Mouse (Mus musculus) right cerebral cortex, adult 2 months (tissue): ENCODE measurements around the gene Cdc42ep3.

ENCODE experiments used
- DNase-seq, 2 experiments: peaks; one replicate each; pipeline ENCODE4 v3.0.0; 2021 to 2022; ENCODE audit warnings: low spot score in 2 of 2

Cdc42ep3 gene

GRCm38 (mm10) chr17:79345001-79345709 is 9.7 kb downstream of the Cdc42ep3 start:
- DNase-seq: no peak

DNA sequence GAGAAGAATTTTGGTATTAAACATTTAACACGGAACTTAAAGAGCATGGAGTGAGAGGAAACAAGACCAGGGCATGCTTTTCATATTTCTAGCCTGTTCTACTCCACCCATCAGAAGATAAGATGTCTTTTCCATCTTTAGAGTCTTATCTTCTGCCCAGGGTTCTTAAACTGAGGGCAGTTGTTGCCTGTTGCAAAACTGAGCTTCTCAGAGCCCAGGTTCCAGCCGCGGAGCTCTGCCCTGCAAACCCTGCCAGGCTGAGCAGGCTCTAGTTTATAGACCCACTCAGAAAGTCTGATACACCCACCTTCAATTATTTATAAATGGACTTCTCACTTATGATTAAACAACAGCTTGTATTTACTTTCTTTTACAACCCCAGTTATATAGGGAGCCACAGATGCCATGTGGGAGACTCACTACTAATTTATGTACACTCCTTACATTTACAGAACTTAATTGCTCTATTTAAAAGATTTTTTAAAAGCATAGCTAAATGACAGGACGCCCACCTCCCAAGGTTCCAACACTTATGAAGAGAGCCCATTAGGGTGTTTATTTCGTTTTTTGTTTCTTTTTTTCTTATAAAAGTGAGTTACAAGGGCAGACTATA is 11.5 kb downstream of the Cdc42ep3 start:
- DNase-seq: no peak

- DNase-seq: no peak
Observed at GRCm38 (mm10) chr17:79342639-79343333, 12.1 kb downstream of the Cdc42ep3 start.

DNA sequence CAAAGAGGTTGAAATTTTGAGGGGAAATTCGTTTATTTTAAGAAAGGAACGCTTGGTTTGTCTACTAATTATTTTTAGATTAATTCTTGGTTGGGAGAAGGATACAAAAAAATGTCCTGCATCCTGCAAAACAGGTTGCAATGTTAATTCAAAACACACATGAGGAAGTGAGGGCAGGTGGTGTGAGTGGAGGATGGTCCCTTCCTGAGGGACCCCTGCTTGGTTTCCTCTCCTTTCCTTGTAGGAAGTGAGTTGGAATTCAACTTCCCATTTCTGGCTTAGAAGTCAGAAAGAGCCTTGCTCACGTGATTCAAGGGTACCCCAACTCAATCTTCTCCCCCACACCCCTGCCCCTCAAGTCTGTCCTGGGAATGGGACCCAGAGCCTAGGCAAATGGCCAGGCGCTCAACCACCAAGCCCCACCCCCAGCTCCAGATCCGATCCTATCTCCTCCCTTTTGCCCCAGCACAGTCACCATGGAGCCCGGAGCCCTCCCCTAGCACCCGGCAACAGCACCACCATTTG is 12.9 kb downstream of the Cdc42ep3 start:
- no peak for DNase-seq

GRCm38 (mm10) chr17:79337494-79337893 is 17.4 kb downstream of the Cdc42ep3 start:
- no peak for DNase-seq

DNA sequence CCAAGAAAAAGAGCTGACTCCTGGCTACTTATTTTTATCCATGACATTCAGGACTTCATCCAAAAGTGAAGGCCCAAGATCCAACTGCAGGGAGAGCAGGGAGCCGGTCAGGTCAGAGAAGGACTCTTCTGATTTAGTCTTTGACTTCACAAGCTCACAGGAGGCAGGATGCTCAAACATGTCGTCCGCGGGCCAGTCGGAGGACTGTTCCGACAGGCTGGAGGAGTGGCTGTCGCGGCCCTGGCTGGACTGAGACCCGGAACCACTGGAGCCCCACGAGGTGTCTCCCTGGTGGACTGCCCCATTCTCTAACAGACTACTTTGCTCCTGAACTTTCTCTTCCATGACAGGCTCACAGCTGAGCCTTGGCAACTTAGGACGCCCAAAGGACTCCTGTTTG is 20.2 kb downstream of the Cdc42ep3 start:
- DNase-seq: no peak

DNA sequence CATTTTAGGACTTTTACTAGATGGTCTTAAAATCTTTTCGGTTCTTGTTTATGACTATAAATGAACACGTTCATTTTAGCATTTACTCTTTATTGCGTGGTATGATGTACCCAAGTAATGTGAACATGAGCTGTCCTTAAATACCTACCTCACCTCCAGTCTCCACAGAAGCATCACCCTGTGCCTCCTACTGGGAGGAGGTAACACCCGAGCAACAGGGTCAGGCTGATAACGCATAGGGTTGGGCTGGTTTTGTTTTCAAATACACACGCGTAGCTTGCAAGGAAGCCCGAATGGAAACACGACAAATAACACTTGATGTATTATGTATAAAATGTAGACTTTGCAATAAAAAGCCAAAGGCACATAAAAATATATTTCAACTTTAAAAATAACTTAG is 21.2 kb downstream of the Cdc42ep3 start:
- no peak for DNase-seq

GRCm38 (mm10) chr17:79332864-79333263 is 22.0 kb downstream of the Cdc42ep3 start:
- DNase-seq: no peak

GRCm38 (mm10) chr17:79330397-79330796 is 24.5 kb downstream of the Cdc42ep3 start:
- no peak for DNase-seq

DNA sequence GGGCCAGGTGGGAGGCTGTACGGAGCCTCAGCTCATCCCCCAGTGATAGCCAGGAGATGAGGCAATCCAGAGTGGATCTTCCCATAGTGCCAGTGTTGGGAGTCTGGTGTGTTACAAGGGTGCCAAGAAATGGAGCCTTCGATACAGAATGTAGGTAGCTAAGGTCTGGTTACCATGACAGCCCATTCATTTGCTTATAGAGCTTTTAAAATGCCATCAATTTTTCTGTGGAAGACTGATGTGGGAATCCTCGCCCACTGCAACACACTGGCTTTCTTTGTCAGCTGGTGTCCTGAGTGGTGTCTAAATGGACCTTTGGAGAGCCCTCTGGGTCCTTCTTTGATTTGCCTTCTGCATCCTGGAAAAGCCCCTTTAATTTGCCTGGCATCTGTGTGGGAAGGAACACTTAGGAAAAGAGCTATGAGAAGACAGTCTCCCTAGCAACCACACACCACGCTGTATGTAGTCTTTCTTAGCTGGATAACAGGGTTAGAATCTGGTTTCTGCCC is 28.0 kb downstream of the Cdc42ep3 start:
- DNase-seq: peak; percentile 53 to 67

GRCm38 (mm10) chr17:79317085-79317751 is 37.7 kb downstream of the Cdc42ep3 start:
- DNase-seq: no peak

DNA sequence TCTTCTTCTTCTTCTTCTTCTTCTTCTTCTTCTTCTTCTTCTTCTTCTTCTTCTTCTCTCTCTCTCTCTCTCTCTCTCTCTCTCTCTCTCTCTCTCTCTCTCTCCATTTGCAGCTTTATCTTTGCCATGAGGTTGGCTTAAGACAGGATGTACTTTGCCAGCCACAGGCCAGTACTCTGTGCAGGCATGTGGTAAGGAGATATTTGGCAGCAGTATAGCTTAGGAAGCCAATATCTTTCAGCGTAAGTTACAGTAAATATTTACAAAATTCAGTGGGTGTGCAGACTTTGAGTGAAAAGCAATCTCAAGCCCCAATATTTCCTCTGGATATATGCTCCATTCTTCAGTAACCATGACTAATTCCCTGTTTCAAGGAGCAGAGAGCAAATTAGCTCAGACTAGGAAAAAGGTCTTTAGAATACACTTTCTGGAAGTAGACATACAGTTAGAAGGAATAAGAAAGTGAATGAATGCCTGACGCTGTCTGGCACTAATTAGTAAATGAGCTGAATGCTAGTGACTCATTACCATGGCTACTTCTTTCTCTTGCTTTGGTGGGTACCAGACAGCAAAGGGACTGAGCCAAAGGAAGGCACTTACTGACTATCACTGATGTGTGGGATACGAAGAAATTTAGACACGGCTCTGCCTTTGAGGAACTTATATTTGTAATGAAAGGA is 39.3 kb downstream of the Cdc42ep3 start:
- DNase-seq: no peak

DNA sequence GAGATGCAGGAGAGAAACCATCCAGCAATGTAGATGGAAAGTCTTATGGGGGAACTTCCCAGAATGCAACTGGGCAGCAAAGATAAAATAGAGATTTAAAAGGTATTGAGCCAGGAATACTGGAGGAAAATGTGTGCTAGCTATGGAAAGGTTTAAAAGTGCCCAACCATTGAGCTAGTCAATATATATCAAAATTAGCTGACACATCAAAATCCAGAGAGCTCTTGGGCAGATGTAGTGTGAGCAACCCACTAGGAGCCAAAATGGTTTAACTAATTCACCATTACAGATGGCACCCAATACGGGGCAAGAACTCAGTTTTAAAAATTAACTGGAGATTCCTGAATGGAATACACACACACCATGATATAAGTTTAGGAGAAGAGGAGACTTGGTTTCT is 44.4 kb downstream of the Cdc42ep3 start:
- DNase-seq: no peak

GRCm38 (mm10) chr17:79309506-79309905 is 45.4 kb downstream of the Cdc42ep3 start:
- no peak for DNase-seq

DNA sequence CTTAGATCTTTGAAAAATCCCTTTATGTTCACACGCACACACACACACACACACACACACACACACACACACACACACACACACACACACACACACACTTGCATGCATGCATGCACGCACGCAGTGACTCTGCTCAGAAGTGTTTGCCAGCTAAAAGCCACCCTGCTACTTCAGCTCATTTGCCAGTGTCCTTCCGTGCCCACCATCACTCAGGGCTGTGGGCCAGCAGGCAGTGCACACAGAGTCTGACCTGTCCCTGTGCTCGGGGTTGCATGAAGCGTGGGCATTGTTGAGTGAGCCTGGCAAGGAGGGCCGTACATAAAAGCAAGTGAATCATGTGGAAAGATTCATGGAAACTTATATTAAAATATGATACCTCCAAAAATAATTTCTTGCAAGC is 49.2 kb downstream of the Cdc42ep3 start:
- DNase-seq: no peak

DNA sequence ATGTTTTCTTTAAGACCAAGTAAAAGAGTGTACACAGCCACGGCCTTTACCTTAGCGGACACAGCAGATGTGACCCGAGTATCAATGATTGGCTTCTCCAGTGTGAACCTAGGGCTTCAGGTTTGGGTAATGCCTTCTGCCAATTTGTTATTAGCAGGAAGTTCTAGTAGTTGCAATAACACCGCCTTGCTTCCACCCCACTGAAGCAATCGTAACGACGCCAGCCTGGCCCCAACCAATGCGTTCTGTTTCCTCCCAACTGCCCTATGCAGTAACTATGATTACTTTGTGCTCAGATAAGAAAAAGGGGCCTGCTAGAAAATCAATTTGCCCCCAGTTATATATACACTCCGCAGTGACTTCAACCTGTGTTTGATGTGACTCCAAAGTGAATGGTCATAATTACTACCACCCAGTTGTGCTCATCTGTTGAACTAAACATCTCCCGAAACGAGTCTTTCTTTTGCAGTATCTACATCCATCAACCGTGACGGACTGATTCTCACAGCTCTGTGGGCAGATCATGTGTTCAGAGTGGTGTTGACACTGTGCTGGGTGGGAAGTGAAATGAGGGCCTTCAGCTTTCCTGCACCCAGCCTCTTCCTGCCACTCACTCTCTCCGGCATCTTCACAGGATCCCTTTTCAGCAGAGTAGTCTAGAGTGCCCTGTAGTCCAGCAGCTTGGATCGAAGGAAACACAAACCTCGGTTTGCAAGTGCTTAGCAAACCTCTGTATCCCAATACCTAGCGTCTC is 51.0 kb downstream of the Cdc42ep3 start:
- no peak for DNase-seq

DNA sequence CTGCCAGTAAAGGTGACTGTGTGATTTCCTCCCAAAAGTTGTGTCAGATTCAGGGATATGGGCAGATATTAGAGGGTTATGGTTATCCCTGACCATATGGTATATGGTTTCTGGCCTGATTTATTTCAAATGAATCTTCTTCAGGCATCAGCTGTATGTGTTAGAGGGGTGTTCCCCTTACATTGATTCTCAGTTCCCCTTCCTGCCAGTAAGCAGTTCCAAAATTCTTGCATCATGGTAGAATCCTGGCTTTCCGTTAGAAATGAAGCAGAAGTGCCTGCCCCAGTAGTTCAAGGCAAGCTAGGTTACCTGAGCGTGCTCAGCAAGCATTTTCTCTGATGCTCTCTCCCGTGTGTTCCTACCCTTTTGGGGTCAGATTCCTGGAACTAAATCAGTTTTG is 51.7 kb downstream of the Cdc42ep3 start:
- no peak for DNase-seq

GRCm38 (mm10) chr17:79299925-79300324 is 55.0 kb downstream of the Cdc42ep3 start:
- no peak for DNase-seq

DNA sequence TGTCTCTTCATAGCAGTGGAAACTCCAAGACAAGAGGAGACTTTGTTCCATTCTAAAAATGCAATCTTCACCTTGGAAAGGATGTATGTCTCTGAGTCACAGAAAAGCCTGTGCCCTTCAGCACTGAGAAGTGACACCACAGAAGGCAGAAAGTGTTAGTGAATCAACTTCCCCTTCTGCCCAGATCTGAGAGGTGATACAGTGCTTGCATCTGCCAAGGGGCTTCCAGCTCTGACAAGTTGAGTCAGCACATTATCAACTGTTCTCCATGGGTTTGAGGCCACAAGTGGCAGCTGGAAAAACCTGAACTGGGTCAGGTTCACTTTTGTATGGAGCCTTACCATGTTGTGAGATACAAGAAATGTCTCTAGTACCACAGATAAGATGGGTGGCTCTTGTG is 55.9 kb downstream of the Cdc42ep3 start:
- DNase-seq: no peak

DNA sequence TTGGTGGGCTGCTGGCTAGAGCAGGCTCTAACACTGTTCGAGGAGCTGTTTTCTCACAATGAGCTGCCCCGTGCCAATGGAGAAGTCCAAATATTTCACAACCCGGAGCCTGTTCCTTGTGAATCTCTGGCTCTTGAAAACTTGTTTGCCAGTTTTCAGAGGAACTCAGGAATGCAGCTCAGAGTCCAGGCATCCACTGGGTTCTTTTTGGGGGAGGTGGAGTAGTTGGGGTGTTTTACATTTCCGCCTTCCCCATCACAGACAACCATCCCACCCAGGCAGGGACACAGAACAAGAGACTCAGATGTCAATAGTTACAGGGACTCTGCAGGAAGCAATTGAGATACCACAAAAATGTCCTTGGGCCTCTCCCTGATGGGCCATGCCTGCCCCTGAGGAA is 59.0 kb downstream of the Cdc42ep3 start:
- no peak for DNase-seq

DNA sequence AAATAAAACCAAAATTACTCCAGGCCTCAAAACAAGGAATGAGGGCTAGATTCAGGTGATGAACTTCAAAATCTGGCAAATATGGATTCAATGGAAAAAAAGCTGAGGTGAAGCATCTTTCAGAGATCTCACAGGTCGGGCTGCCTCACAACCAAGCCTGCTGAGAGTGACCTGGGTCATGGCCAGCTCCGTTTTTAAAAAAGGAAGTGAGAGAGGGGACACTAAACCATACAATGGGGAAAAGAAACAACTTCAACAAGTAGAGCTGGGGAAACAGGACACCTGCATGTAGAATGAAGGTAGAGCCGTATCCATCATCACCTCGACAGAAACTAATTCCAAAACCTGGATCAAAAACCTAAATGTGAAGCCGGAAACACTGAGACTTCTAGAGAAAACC is 63.2 kb downstream of the Cdc42ep3 start:
- no peak for DNase-seq
